Mouse (Mus musculus) activated CD4-positive, CD25-positive, alpha-beta regulatory T cell, adult 4 months (primary cell): ENCODE data around the gene Cops2. TPM values are rescaled to one million over a fixed set of nuclear protein-coding genes. Genes with fewer than 3 reads are reported as not detected.

Experiments
- ATAC-seq: one replicate; pipeline ENCODE4 v1.8.0; 2017
- polyA plus RNA-seq, 2 experiments: library from polyadenylated mRNA; unstranded; fragments of 100-300 nt; shearing (Covaris generic); gene quantifications; one replicate each; pipeline ENCODE4 v1.2.1; 2017

The Cops2 gene
- 10 to 100 TPM; 93.4 to 95.7 TPM for polyA plus RNA-seq

DNA sequence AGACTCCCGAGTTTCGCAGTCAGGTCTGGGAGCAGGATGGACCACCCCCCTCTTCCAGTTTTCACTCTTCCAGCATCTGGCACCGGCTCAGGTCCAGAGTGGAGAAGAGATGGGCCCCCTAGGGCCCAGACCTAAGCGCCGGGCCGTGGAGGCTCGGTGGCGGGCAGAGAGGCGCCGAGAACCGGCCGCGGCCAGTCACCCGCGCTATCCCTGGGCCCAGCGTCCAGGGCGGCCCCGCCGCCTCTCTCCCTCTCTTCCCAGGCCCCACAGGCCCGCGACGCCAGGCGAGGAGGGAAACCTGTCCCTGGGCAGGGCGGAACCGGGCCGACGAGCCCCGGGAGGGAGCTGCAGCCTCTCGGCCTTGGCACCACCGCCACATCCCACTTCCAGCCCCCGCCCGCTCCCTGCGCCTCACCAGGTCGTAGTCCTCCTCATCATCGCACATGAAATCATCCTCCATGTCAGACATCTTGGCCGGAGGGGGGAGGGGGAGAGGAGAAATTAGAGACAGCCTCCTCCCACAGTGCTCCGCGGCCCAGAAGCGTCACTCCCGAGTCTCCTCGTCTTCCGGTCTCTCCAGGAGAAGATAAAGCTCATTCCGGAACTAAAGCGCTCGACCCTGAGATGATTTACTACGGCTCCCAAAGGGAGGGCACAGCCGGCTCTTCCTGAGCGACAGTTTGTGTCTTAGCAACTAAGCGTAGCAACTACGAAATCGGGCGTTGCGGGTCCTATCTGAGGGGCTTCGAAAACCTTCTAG, at the start of gene Cops2, which contains the start of gene Galk2:
Cops2 (minus strand) TSS at position 619 of the 760 bp plus-strand sequence.
Galk2 (plus strand) TSS at position 589 of the 760 bp plus-strand sequence.
- peak; percentile 99 for ATAC-seq

DNA sequence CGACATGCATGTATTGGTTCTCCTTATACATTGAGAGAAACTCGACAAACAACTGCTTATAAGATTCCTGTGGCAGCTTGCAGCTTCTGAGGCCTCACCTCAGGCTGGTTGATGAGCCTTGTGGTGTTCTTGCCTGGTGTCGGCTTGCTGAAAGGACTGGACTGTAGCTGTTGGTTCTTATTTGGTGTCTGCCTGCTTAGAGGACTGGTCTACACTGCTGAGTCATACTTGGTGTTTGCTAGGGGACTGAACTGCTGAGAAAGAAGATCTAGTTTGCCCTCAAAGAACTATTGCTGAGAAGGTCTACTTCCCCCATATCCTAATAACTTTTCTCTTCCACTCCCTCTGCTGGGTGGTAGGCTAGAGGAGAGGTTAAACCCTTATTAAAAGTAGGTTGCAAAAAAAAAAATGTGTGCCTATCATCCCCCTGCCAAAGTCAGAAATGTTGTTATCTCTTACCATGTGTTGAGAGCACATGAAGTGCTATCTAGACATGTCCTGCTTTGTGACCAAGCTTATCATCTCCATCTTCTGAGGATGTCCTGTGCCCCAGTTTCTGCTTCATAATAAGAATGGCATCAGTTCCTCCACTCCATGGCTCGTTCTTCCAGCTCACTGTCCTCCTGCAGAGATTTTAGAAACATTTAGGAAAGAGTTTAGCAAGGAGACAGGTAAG, 48.8 kb upstream of the Cops2 start:
- ATAC-seq, result no peak

DNA sequence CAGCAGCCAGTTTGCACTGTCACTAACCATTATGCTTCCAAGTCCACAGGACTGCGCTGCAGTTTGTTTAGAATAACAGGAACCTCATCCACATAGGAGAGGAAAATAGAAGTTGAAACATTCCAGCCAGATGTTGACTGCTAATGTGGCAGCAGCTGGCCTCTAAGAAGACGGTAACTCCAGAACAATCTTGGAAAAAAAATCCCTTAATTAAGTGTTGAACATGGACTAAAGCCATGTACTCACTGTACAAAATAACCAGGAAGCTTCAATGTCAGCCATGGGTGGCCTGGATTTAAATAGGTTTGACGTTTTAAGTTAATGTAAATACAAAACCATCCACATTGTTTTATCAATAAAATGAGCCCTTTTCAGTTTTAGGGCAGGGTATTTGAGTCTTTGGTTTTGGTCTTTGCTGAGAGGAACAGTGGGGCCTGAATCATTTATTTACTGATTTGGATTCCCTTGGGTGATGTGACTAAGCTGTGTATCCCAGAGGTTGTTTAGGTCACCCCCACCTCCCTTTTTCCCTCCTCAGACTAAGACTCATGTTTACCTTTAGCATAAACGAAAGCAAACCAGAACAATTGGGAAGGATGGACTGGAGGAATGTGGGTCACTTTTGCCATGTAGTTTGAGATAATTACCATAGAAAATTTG, 47.6 kb upstream of the Cops2 start:
- no peak for ATAC-seq

DNA sequence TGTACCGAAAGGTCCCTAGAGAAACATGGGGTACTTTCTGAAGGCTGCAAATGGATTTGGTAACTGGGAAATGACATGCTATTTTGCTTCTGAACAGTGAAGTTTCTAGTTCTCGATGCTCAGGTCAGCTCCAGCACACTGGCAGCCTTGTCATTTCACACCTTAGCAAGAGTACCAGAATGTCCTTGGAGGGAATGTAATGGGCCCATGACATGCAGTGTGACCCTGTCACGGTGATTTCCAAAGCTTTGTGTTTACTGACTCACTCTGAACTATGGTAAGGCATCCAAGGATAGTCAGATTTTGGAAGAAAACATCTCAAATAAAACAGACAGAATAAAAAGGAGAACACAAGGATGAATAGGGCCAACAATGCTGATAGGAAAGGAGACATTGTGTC, 42.5 kb upstream of the Cops2 start:
- no peak for ATAC-seq

DNA sequence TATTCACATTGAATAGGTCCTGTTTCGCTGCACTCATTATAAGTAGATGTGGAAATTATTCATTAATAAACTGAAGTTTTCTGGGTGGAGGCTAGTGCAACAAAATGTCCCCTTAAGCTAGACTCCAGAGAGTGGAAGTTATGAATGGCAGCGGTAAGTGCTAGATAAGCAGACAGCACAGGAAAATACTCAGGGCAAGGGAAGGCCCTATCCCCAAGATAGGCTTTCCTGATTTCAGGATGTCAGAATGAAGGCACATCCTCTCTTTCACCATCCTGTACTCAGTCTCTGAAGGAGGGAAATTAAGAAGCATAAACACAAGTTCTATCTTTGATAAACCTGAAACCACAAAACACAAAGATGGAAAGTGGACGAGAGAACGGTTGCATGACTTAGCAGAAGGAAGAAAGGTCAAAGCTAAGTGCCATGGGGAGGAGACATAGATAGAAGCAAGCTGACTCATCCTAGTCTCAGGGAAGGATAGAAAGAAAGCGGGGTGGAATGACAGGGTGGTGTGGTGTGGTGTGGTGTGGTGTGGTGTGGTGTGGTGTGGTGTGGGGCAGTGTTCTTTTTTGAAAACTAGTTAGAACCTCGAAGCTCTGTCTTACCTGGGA, 42.0 kb upstream of the Cops2 start:
- ATAC-seq, result no peak

DNA sequence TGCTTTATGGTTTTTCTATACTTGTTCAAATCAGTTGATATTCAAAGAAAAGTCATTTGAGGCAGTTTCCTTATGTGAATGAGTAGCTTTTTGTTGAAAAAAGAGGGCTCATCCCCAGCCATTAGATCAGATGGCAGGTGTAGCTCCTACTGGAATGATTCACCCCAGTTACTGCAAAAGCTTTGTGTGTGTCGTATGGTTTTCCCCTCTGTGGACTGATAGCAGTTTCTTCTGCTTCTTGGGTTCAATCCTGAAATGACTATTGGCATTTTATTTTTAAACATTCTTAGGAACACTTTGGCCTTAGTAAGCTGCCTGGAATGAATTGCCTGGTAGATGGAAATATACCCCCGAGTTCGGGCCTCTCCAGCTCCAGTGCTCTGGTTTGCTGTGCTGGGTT, 37.4 kb upstream of the Cops2 start:
- ATAC-seq, result no peak

DNA sequence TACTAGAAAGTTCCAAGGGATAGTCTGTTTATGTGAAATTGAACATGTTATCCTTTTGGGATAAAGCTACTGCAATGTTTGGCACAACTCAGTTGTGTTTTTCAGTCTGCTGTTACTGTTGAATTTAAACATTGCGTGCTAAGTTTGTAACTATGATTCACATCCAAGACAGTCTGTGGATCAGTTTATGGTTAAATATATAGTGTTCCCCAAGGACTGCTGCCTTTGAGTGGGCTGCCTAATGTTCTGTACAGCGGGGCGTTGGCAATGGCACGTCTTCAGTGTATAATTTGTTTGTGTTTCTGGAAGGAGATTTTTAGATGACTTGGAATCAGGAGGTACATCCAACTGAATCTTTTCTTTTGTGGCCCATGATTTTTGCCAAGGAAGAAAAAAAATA, 36.2 kb upstream of the Cops2 start:
- no peak for ATAC-seq

DNA sequence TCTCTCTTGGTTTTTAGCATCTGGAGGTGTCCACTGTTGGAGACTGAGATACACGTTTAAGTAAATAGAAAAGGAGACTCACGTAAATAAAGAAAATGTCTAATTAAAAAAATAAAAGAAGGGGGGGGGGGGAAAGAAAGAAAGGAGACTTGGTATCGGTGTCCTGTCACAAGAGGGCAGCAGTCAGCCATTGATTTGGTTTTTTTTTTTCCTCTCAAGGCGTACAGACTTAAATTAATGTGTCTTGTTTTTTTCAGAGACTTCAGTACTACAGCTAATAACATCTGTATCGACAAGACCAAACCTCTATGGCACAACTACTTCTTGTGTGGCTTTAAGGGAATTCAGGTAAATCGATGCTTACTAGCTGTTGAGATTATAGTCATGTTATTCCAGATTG, 34.2 kb upstream of the Cops2 start:
- ATAC-seq, result no peak

DNA sequence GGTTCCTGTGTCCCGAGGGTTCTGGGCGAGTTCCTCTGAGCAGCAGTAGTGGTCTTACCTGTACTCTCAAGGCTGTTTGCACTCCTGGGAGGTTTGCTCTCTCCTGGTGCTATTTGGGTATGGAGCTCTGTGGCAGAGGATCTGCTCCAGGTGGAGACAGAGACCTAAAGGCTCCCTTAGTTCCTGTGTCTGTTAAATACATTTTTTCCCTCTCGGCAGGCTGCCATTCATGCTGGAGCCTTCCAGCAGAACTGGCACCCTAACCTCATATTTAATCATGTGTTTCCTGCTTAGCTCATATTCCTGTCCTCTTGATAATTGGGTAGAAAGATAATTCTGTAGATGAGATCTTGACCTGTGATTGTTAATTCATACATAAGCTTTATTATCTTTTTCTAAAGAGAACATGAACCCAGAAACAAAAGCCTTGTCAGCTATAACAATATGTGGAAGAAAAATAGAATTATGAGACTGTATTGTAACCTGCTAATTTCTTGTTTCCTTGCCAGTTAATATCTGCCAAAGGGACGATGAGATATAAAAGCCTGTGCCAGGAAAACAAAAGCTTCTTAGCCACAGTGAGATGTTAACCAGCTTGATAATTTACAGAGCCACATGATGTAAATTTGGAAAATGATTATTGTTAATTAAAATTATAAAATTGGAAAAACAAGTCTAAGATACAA, 27.1 kb upstream of the Cops2 start:
- no peak for ATAC-seq

DNA sequence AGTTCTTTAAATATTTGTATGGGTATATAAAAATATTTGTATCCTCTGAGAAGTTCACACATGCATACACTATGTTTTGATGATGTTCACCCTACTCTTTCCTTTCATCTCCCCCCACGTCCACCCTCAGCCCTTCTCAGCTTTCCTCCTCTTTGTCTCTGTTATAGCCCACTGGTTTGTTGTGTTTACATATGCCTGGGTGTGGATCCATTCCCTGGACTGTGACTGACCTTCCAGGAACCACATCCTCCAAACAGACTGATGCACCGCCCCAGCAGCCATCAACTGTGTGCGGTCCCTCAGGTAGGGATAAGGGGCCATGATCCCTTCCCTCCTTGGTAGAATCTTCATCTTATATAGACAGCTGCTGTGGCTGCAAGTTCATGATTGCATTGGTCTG, 11.2 kb upstream of the Cops2 start:
- no peak for ATAC-seq

DNA sequence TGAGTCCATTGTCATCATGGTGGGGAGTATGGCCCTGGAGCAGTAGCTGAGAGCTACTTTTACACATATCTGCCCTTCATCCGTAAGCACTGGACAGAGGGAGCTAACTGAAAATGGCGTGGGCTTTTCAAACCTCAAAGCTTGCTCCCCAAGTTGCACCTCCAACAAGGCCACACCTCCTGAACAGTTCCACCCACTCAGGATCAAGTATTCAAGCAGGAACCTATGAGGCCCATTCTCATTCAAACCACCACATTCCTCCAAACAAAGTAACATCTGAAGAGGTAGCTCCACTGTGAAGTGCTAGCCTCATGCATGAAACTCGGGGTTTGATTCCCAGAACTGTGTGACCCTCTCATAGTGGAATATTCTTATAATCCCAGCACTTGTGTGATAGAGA, 9.4 kb upstream of the Cops2 start:
- ATAC-seq, result no peak

DNA sequence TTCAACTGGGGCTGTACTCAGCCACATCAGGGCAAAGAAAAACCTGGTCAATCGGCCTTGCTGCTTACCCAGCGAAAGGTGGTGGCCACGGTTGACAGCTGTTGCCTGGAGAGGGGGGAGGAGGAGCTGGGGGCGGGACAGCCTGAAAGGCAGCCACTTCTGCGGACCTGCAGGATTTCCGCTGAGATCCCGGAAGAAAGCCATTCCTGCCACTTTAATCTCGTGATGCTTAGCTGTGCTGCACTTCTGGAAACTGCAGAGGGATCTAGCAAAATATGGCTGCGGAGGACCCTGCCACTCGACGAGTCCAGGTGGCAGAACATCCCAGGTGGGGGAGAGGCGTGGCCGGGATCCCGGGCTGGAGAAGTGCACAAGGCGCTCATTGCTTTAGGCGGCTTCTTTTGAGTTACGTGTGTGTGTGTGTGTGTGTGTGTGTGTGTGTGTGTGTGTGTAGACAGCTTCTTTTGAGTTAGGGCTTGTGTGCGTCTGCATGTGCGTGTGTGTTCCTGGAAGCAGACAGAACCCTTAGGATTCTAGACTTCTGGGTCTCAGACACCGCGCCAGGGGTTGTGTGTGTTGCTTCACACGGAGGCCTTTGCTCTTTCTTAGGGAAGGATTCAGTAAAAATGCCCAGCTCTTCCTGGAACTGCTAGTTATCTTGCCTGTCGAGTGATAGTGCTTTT, 7.3 kb upstream of the Cops2 start:
- peak; percentile 98 for ATAC-seq

DNA sequence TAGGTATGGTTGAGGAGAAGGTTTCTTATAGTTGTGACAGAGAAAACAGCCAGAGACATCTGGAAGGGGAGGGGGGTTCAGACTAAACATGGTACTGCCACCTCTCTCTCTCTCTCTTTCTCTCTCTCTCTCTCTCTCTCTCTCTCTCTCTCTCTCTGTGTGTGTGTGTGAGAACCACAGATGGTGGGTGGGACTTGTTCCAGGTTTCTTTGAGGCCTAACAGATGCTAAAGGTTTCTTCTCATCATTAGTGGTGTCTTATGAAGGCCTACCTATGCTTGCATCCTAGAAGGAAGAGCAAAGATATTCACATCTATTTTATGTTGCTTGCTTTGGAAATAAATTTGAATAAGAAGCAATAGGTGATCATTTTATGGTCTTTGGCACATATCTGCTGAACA, 6.6 kb upstream of the Cops2 start:
- no peak for ATAC-seq

DNA sequence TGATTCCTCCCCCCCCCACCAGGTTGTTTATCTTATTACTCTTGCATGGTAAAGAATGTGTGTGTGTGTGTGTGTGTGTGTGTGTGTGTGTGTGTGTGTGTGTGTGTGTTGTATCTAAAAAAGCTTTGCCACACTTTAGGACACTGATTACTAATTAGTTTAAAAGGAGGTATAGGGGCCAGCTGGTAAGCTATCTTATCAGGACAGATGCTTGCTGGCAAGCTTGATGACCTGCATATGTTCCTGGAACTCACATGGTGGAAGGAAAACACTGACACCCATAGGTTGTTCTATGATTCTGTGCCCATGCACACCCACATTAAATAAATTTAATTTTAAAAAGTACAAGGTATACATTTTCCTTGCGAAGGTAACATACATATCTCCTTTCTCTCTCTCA, 5.6 kb upstream of the Cops2 start:
- no peak for ATAC-seq

DNA sequence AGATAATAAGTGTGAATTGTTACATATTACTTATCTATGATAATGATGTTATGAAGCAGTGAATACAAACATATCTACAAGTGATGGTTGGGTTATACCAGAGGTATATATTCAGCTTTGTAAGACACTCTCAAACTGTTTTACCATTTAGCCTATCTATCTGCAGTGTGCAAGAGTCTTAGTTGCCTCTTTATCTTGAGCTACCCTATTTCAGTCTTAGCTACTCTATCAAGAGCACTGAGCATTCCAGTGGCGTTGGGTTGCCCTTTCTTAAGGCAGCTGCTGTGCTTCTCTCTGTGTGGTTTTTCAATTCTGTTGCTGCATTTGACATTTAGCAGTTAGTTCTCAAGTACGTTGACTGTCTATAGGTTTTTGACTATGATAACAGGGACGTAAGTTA, 4.9 kb upstream of the Cops2 start:
- ATAC-seq, result no peak

DNA sequence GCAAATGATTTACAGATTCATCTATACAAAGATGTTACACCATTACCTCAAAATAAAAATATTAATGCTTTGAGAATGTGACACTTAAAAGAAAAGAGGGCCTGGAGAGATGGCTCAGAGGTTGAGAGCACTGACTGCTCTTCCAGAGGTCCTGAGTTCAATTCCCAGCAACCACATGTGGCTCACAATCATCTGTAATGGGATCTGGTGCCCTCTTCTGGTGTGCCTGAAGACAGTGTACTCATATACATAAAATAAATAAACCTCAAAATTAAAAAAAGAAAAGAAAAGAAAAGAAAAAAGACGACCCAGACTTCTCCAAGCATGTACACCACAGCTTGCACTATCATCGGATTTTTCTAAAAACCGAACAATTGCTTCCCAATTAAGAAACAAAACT, 1.2 kb downstream of the Cops2 start:
- no peak for ATAC-seq

DNA sequence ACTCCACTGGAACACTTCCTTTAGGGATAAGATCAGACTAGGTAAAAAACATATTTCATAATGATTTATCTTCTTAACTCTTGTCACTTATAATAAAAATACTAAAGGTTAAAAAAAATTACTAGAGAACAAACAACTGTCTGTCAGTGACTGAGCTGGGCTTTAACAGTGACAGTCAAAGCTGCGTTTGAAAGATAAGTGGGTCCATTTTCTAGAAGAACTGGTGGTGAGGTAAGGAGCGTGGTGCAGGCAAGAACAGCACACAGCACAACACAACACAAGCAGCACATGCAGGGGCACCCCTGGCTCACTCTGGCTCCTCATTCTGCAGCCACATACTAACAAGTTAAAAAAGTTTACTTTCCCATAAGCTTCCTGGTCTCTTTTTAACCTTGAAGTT, 7.7 kb downstream of the Cops2 start:
- ATAC-seq, result no peak

DNA sequence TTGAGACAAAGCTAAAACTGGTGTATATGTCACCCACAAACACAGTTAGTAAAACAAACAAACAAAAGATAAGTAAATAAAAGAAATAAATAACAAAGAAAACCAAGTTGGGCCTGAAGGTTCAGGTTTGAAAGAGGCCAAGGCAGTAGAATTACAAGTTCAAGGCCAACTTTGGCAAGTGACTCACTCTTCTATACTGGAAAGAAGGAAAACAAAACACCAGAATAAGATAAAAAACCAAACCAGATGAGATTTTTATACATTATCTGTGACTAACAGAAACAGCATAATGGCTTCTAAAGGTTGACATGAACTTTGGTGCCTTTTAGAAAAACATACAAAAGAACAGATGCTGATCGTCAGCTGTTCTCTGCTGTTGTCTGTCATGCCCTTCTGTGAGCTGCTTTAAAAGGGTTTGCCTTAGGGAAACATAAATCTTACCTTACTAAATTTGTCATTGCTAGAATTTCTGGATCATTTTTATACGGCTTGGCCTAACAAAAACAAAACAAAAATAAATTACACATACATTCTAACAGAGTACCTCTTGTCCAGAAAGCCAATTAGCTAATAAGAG, 20.1 kb downstream of the Cops2 start:
- no peak for ATAC-seq

DNA sequence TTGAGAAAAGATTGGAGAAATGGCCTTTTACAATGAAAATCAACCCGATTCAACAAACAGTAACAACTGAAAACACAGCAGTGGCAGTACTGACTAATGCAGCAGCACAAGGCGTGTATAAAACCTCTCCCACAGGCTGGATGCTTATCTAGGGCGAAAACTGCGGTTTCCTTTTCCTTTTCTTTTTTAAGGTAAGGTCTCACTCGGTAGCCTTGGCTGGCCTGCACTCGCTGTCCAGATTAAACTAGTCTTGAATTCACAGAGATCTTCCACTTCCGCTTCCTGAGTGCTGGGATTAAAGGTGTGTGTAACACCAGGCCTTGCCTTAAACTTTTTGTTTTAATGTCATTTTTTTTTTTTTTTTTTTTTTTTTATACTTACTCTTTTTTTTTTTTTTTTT, 20.8 kb downstream of the Cops2 start:
- no peak for ATAC-seq

DNA sequence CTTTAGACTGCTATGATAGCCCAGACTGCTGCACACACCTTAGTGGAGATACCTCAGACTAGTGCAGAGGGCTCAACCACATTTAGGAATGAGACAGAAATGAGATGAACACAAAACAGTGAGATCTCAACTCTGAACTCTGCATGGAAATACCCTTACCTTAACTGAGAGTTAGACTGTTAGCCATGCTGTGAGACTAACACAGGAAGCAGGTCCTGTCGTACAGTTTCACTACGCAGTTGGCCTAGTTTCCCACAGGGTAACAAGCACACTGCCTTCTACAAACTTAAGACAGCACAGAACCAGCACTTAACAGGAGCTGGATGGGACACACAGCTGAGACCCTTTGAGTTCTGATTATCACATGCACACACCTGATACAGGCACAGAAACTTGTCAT, 29.0 kb downstream of the Cops2 start:
- ATAC-seq, result peak; percentile 78

DNA sequence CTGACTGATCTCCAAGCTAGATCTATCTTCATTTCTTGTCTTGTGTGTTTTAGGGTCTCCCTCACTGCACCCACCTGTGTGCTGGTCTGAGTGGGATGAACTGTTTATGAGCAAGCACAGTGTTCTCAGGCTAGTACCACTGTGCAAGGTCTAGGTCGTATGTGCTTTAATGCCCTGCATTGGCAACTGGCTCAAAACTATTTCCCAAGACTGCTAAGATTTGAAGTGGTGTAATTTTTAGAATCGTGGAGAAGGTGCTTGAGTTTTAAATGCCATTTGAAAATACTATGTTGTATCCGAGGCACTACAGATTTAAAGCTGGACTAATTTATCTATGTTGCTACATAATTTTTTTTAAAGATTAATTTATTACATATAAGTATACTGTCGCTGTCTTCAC, 31.0 kb downstream of the Cops2 start:
- ATAC-seq, result no peak

DNA sequence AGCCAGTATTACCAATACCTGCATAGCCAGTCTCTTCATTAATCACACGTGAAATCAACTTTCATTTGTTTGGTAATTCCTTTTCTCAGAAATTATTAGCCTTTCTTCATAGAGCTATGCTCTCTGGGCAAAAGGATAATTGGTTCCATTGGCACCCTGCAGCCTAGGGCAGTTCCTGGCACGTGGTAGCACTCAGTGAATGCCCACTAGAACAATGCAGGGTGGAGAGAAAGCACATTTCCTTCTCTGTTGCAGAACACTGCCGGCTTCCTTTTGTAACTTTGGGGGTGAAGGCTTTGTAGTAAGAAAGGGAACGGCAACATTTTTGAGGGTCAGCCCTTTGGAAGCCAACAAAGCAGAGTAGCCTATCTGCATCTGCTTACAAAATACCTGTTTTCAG, 32.7 kb downstream of the Cops2 start:
- no peak for ATAC-seq
